ENCODE assay signal across 8 mouse cellular contexts in the genomic region with DNA sequence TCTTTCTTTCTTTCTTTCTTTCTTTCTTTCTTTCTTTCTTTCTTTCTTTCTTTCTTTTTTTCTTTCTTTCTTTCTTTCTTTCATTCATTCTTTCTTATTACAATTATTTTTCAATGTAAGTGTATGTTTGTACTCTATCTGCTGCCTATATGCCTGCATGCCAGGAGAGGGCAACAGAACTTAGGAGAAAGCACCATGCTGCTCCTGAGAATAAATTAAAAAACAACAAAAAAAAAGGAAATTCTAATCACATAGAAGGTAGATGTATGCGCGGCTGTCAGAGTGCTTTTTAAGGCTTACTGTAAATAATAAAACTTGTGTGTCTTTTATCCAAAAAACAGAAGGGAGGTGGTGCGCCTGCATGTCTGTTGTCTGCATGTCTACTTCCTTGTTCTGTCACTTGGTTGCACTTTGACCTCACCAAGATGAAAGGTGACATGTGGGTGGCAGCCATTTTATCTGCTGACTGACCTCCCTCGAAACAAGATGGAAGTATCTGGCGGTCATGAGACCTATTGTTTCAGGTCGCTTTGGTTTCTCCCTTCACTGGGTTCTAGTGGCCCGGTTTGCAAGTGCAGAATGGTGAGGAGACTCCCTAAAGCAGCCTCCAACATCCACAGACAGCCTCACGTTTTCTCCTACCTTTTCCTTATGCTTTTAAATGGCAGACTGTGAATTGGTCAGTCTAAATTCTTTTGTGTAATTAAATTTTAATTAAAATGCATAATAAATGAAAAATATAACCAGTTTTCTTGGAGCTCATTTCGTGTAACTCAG.
DNase-seq lines count a peak whose midpoint lies in the region; ATAC-seq and TF ChIP-seq lines count a peak whose summit lies in the region.
"Not testable (repeated sequence)": the region's sequence is repeated elsewhere in the genome, so short reads cannot be mapped to it uniquely, and the experiment has no call there.

No protein-coding gene starts in this region.

- H3K9ac ChIP-seq in hindbrain, postnatal 0 days (replicated peaks; ENCODE audit: low read length); liver, postnatal 0 days (replicated peaks); neural tube, embryonic 13.5 days: not testable (repeated sequence)

- DNase-seq in NIH3T3 (ENCODE audit: low read depth), result peak; percentile 71
- peak; percentile 18 to 29 for DNase-seq in cerebellum, postnatal 14 days
- peak; percentile 27 for DNase-seq in gastrocnemius, postnatal 14 days
- DNase-seq in hindbrain, postnatal 0 days (ENCODE audit: low spot score), result peak; percentile 1
- DNase-seq in layer of hippocampus, adult 9-11 months, result peak; percentile 8
- peak; percentile 12 for DNase-seq in liver, postnatal 0 days
- DNase-seq in thymus, postnatal 25 days, result peak; percentile 4

- H3K4me3 ChIP-seq in hindbrain, postnatal 0 days (ENCODE audit: low read length); liver, postnatal 0 days (ENCODE audit: low read depth, low read length); neural tube, embryonic 13.5 days: not testable (repeated sequence)

- intact Hi-C loops in gastrocnemius, postnatal 14 days (cut with DNase I; ENCODE audit: low total_unique reads), result not testable (repeated sequence)

- not testable (repeated sequence) for TF ChIP-seq CTCF in hindbrain, postnatal 0 days (IDR thresholded peaks at IDR 0.05; ENCODE audit: low read depth); liver, postnatal 0 days (IDR thresholded peaks at IDR 0.05; ENCODE audit: low read depth)

- H3K4me2 ChIP-seq in hindbrain, postnatal 0 days (ENCODE audit: low read depth, low read length); liver, postnatal 0 days (ENCODE audit: low read depth, low read length); neural tube, embryonic 13.5 days: not testable (repeated sequence)

- ATAC-seq in hindbrain, postnatal 0 days, result peak; percentile 74
- peak; percentile 87 for ATAC-seq in liver, postnatal 0 days
- peak; percentile 88 for ATAC-seq in neural tube, embryonic 13.5 days (ENCODE audit: low read depth)

- not testable (repeated sequence) for H3K27ac ChIP-seq in hindbrain, postnatal 0 days; liver, postnatal 0 days (ENCODE audit: low read depth); neural tube, embryonic 13.5 days (replicated peaks)

- WGBS in hindbrain, postnatal 0 days, result 69% methylated on average over 8 of the region's 9 CpGs
- 63% methylated on average over 8 of the region's 9 CpGs for WGBS in liver, postnatal 0 days (ENCODE audit: insufficient replicate concordance)
- 84% methylated on average over 8 of the region's 9 CpGs for whole genome bisulfite sequencing in neural tube, embryonic 13.5 days

- H3K27me3 ChIP-seq in hindbrain, postnatal 0 days (ENCODE audit: insufficient read depth, low read length); liver, postnatal 0 days (ENCODE audit: insufficient read depth, low read length); neural tube, embryonic 13.5 days: not testable (repeated sequence)

- H3K9me3 ChIP-seq in hindbrain, postnatal 0 days (ENCODE audit: low read length); liver, postnatal 0 days (ENCODE audit: low read length); neural tube, embryonic 13.5 days: not testable (repeated sequence)

- not testable (repeated sequence) for H3K4me1 ChIP-seq in hindbrain, postnatal 0 days (ENCODE audit: insufficient read depth, low read length); liver, postnatal 0 days (ENCODE audit: insufficient read depth); neural tube, embryonic 13.5 days (replicated peaks)

- TF ChIP-seq EP300 in liver, postnatal 0 days (IDR thresholded peaks at IDR 0.05; ENCODE audit: low read depth), result not testable (repeated sequence)

- H3K36me3 ChIP-seq in hindbrain, postnatal 0 days (ENCODE audit: insufficient read depth, low read length); liver, postnatal 0 days (replicated peaks; ENCODE audit: insufficient read depth, low read length); neural tube, embryonic 13.5 days: not testable (repeated sequence)

Comparison
In these comparisons a context has a peak if more than half of its experiments do, and no peak if none do; other contexts are left out.
1. DNase-seq: peak in every context shown above with its lines; median percentile 71 in NIH3T3; 27 in gastrocnemius, postnatal 14 days; 24 in cerebellum, postnatal 14 days; 12 in liver, postnatal 0 days; 8 in layer of hippocampus, adult 9-11 months; 4 in thymus, postnatal 25 days; 1 in hindbrain, postnatal 0 days.